Mouse (Mus musculus) neutrophil, adult 5-6 weeks (primary cell): ENCODE measurements around the gene Gpc6. TPM values are rescaled to one million over a fixed set of nuclear protein-coding genes. Genes with fewer than 3 reads are reported as not detected.

ENCODE experiments used
- ATAC-seq: fragments of 151-379, 151-347 bp; 2 replicates; pipeline ENCODE4 v1.8.0; 2017; ENCODE audit warnings: mild to moderate bottlenecking, moderate TSS enrichment; ENCODE audit not compliant: insufficient number of reproducible peaks, poor library complexity, low FRiP score, severe bottlenecking; ENCODE audit errors: extremely low read depth
- total RNA-seq: library from RNA; stranded (forward); fragments of 200-1000 nt; gene quantifications from 2 replicates; pipeline ENCODE4 v1.2.3, GENCODE M21; 2017

Gpc6 gene
- total RNA-seq, 1 experiment from 2014 or later: 0.12 TPM

DNA sequence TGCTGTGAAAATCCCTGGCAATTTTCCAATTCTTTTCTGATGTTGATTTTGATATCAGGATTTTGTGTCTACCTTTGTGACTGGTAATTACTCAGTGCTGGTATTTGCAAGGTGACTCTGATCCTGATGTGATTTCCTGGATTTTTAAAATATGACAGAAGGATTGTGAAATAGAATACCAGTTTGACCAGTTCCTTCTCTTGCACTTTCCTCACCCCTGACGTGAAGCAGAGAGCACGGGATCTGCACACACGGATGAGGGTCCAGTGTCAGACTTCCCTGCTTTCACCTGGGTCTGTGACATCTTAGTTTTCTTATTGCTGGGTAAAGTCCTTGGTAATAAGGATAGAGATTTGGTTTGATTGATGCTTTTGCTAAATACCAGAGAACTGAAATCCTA is 232.3 kb downstream of the Gpc6 start:
- ATAC-seq: no peak

DNA sequence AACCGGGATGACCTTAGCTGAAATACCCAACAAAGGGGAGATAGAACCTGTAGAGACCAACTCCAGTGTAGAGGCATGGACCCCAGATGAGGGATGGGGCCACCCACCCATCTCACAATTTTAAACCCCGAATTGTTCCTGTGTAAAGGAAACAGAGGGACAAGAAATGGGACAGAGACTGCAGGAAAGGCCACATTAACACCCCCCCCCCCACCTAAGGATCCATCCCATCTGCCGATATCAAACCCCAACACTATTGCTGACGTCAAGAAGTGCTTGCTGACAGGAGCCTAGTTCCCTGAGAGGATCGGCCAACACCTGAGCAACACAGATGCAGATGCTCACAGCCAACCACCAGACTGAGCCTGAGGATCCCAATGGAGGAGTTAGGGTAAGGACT is 241.2 kb downstream of the Gpc6 start:
- no peak for ATAC-seq

DNA sequence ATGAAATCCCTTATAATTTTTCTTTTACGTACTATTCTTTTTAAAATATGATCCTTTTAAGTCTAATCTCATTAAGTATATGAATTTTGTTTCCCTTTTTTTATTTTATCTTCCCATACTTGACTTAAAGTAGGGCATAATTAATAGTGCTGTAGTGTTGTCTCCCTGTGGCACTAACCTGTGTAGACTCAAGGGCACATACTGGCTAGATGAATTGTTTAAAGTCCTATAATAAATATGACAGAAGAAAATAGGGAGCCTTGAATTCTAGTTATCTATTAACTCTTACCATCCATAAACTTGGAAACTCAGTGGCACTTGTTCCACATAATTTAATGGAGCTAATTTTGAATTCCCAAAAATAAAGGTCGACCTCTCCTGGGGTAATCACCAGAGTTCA is 268.2 kb downstream of the Gpc6 start:
- no peak for ATAC-seq

DNA sequence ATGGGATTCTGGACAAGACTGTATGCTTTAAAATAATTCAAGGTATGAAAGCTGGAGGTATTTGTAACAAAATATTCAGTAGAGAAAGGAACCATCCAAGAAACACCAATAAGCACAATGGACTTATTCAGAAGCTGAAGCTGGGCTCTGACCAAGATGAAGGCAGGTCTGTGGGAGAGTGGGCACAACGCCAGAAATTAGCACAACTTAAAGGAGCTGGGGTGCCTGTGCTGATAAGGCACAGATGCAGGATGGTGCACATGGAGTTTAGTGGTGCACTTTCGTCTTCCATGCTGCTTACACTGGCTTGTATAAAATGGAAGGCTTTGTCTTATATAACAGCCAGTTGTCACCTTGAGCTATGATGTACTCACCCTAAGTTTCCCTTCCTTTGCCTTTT is 276.9 kb downstream of the Gpc6 start:
- no peak for ATAC-seq

GRCm38 (mm10) chr14:117203960-117204359 is 278.8 kb downstream of the Gpc6 start:
- ATAC-seq: no peak

DNA sequence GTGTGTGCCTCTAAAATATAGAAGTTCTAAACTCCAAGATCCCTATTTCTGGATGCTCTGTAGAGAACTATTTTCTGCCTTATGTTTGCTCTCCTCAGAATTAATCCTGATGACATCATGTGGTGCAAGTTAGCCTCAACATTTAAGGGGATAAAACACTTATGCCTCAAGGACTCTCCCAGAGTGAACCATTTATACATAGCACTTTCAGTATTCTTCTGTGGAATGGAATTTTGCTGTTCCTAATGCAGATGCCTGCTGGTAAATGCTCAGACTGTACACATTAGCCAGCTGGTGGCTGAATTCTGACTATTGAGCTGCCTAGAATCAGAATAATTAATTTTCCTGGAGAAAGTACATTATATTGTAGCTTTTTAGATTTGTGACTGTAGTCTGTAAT is 289.3 kb downstream of the Gpc6 start:
- ATAC-seq: no peak

GRCm38 (mm10) chr14:117226920-117227319 is 301.8 kb downstream of the Gpc6 start:
- ATAC-seq: no peak

DNA sequence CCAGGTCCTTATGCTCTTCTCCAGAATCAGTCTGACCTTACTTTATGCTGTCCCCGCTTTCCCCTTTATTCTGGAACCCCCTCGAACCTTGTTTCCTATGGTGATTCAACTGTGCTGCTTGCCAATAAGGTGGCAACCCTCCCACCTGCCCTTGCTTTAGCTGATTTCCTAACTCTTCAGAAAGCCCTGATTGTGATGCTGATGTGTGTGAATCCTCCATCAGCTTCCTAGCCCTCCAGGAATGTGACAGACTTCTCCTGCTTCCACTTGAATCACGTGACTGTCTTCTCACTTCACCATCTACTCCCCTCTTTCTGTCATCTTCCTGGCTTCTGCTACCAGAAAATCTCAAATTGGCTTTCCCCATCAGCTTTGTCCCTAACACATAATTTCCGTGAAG is 305.4 kb downstream of the Gpc6 start:
- ATAC-seq: no peak

- ATAC-seq: no peak
Measured at GRCm38 (mm10) chr14:117238226-117238625, 313.1 kb downstream of the Gpc6 start.

- ATAC-seq: no peak
Measured at GRCm38 (mm10) chr14:117239694-117240427, 314.7 kb downstream of the Gpc6 start.

GRCm38 (mm10) chr14:117245631-117246030 is 320.5 kb downstream of the Gpc6 start:
- ATAC-seq: no peak

DNA sequence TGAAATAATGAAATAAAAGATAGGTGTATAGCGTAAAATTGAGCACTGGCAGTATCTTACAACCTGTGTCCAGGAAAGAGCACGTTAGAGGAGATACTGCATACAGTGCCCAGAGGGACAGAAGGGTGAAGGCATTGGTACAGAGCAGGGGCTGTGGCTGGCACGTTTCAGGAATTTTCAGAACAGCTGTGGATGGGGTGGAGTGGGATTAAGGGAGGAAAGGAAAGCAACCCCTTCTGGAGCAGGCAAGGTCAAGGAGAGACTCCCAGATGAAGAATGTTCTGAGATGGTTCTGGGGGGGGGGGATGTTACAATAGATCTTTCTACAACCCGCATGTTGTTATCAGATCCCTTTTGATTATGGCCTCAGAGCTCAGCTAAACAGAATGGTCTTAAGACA is 331.1 kb downstream of the Gpc6 start:
- ATAC-seq: no peak

DNA sequence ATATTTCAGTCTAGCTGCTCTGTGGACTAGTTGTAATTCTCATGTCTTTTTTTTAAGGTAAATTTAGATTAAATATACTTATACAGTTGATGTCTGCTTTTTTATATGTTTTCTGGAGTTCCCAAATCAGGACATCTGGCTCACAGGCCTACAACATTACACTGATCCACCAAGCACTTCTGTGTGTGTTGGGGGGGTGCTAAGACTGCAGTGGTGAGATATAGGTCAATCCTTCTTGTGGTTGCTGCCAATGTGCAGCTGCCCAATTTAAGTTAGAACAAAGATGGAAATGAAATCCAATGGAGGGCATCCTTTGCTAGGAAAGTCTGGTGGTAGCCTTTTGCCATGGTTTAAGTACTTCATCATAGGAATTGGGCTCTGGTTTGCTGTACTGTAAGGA is 340.5 kb downstream of the Gpc6 start:
- no peak for ATAC-seq

DNA sequence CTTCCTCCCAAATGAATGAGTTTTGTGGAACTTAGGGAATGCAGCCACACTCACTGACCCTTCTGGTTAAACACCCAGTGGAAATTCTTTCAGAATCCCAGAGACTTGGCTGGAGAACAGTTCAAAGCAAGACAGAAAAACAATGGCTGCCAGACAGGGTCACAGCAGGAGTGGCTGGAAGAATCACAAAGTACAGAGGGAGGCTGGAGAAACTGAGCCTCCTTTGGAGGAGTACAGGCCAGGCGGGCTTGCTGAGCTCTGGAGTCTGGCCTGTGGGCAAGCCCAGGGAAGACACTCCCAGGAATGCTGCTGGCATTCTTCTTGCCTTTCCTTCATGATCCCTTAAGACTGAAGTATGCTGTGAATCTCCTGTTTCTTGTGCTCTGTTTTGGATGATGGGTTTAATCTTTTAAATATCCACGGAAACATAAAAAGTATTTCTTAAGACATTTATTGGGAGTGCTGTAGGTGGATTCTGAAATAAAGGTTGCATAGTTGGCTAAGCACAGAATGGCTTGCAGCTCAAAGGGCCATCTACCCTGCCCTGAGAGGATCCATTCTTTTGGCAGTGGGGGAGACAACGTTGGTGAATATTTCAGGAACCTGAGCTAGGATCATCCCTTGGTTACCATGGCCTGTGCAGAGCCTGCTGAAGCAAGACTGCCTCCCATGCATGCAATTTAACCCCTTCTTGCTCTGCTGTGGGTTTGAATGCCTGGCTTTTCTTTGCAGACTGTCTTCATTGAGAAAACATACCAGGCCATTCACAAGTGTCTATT is 342.9 kb downstream of the Gpc6 start:
- ATAC-seq: no peak

DNA sequence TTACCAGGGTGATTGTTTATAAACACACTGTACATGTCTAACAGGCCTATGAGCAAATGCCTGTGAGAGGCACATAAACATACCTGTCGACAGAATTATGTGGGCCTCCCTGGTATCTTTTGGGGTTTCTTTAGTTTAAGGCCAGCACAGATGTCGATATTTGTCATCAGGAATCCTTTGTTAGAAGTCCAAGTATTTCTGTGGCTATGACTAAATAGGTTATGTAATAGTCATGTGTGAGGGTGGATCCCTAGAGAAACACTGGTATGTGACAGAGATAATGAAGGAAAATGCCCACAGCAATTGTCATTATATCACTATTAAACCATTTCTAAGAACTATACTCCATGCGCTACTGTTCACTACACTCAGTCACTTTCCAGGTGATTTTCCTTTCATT is 358.5 kb downstream of the Gpc6 start:
- ATAC-seq: no peak

DNA sequence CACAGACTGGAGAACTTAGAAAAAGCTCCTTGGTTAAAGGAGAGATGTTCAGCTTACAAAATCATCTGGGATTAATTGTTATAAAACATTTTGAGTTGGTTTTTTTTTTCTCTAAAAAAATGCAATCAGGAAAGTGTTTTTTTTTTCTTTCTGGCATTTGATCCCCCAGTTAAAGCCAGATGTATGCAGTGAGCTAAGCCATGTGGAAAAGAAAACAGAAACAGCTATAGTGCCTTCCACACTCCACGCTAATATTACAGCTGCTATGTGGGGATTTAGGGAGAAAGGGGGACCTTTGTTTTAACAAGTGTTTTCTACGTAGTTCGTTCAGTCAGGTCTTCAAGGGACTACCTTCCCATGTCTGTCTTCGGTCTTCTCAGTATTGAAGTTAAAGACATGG is 368.6 kb downstream of the Gpc6 start:
- ATAC-seq: no peak

- ATAC-seq: no peak
Measured at GRCm38 (mm10) chr14:117296207-117296838, 371.2 kb downstream of the Gpc6 start.

DNA sequence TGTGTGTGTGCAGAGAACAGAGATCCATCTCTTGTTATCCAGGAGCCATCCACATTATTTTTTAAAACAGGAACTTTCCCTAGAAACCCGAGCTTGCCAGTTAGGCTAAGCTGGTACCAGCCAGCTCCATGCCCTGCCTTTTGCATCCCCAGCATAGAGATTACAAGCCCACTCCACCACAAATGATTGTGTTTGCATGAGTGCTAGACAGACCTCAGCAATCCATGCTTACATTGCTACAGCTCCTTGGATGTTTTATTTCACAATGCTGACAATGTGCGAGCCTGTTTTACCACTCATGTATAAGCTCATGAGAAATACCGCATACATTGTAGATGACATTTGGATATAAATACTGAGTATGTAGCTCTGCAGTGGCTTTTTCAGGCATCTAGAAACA is 375.9 kb downstream of the Gpc6 start:
- no peak for ATAC-seq

- ATAC-seq: no peak
Measured at GRCm38 (mm10) chr14:117303901-117304722, 379.0 kb downstream of the Gpc6 start.

GRCm38 (mm10) chr14:117304723-117305010 is 379.6 kb downstream of the Gpc6 start:
- no peak for ATAC-seq
